Mouse (Mus musculus): Measurements from ENCODE around the gene Ccnt1. TPM values are rescaled to one million over a fixed set of nuclear protein-coding genes. Genes with fewer than 3 reads are reported as not detected.

Ccnt1 gene
- total RNA-seq, 2 experiments from 2014 or later, result 43.8 to 48.3 TPM

DNA sequence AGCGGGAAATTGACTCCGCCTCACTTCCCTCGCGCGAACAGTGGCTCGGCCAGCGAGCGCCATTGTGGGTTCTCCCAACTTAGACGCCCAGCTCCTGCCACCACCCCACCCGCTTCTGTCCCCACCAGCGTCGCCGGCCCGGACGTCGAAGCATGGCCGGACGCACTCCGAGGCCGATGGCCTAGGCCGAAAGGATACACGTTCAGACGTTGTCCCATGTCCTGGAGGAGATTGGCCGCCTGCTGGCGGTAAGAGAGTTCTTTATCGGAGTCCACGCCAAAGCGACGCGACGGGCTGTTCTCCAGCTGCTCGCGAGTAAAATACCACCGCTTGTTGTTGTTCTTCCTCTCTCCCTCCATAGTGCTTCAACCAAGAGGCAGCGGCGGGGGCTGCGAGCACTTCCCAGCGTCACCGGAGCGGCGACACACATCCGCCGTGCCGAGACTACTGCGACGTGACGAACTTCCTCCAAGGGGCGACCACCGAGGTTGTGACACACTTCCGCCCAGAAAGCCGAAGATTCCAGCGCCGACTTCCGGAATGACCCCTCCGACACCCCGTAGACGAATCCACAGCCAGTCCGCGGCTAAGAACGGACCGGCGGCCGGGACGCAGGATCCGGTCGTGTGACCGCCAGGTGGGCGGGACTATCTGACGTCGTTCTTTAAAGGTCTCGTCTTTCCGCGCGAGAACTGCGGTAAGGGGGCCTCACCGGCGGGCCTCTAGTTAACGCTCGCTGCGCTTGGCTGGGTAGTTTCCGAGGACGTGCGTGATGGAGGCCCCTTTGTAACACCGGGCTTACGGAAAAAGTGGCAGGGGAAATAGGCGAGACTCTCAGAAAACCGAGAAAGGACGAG is 3.2 kb downstream of the Ccnt1 start:
- TF ChIP-seq CTCF (conservative IDR thresholded peaks at IDR 0.05), result peak; percentile 67
- DNase-seq (ENCODE audit: low spot score in 2 of 2), result peak; percentile 100
- Histone ChIP-seq H3K4me3 (peak overlapping the region; percentile 81), H3K27ac (peak overlapping the region; percentile 98)

GRCm38 (mm10) chr15:98566973-98567277 is 3.8 kb downstream of the Ccnt1 start:
- TF ChIP-seq CTCF (conservative IDR thresholded peaks at IDR 0.05), result no peak
- H3K4me3 ChIP-seq, result peak overlapping the region; percentile 81
- H3K27ac ChIP-seq, result peak overlapping the region; percentile 94
- no peak for DNase-seq (ENCODE audit: low spot score in 2 of 2)

GRCm38 (mm10) chr15:98557186-98557585 is 13.5 kb downstream of the Ccnt1 start:
- TF ChIP-seq CTCF (conservative IDR thresholded peaks at IDR 0.05), result no peak
- no peak overlapping the region for H3K4me3 ChIP-seq
- no peak for DNase-seq (ENCODE audit: low spot score in 2 of 2)
- H3K27ac ChIP-seq, result no peak overlapping the region

GRCm38 (mm10) chr15:98555881-98556280 is 14.8 kb downstream of the Ccnt1 start:
- DNase-seq (ENCODE audit: low spot score in 2 of 2), result no peak

DNA sequence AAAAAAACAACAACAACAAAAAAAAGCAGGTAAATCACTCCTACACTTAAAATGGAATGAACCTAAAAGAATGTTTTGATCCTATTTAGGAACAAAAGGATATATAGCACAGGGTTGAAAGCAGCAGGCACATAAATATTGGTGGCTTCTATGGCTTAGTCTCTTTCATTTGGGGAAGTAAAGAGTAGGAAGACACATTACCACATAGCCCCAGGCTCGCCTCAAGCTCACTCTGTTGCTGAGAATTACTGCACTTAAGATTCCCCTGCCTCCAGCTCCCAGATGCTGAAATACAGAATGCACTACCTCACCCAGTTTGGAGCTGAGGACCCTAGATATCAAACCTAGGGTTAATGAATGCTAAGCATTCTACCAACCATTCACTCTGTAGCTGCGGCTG is 18.0 kb downstream of the Ccnt1 start:
- no peak overlapping the region for H3K4me3 ChIP-seq
- no peak for TF ChIP-seq CTCF (conservative IDR thresholded peaks at IDR 0.05)
- no peak overlapping the region for H3K27ac ChIP-seq
- no peak for DNase-seq (ENCODE audit: low spot score in 2 of 2)

More at GRCm38 (mm10) chr15:98555881-98556280, 14.8 kb downstream of the Ccnt1 start:
- Histone ChIP-seq H3K4me3 (no peak overlapping the region), H3K27ac (no peak overlapping the region)
- TF ChIP-seq CTCF (conservative IDR thresholded peaks at IDR 0.05), result no peak

DNA sequence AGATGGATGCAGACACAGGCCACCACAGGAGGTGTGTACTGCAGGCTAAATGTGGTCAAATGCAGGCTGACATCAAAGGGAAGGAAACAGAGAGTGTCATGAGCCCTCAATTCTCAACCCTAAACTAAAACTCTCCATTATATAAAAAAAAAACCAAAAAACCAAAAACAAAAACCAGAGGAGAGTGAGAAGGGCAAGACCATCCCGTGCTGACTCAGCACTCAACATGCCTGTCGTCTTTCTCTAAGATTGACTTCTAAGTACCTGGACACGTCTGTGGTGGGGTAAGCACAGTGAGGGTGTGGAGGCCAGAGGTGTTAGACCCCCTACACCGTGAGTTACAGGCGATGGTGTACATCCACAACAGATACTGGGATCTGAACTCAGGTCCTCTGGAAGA is 23.9 kb downstream of the Ccnt1 start:
- no peak overlapping the region for H3K4me3 ChIP-seq
- no peak for DNase-seq (ENCODE audit: low spot score in 2 of 2)
- H3K27ac ChIP-seq, result no peak overlapping the region
- TF ChIP-seq CTCF (conservative IDR thresholded peaks at IDR 0.05), result no peak

GRCm38 (mm10) chr15:98545151-98545550 is 25.6 kb downstream of the Ccnt1 start:
- Histone ChIP-seq H3K27ac (no peak overlapping the region), H3K4me3 (no peak overlapping the region)
- TF ChIP-seq CTCF (conservative IDR thresholded peaks at IDR 0.05), result no peak
- DNase-seq (ENCODE audit: low spot score in 2 of 2), result no peak

- no peak overlapping the region for H3K4me3 ChIP-seq
- TF ChIP-seq CTCF (conservative IDR thresholded peaks at IDR 0.05), result no peak
- H3K27ac ChIP-seq, result no peak overlapping the region
- no peak for DNase-seq (ENCODE audit: low spot score in 2 of 2)
Observed at GRCm38 (mm10) chr15:98543341-98543740, 27.4 kb downstream of the Ccnt1 start.

DNA sequence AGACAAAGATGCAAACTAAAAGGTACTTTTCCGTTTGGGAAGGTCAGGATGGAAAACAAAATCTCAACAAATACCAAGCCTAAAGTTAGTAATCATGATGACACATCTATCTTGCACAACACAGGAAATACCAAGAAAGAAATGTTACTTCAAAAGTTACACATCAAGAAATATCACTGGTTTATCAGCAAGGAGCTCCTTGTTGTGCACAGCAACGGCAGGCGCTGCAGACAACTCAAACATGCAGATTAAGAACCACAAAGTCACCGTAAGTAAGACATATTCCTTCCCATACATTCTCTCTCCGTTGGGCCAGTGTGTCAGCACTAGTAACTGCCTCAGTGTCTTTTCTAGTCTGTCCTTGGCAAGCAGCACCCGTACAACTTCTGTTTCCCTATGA is 29.7 kb downstream of the Ccnt1 start:
- Histone ChIP-seq H3K27ac (no peak overlapping the region), H3K4me3 (no peak overlapping the region)
- TF ChIP-seq CTCF (conservative IDR thresholded peaks at IDR 0.05), result no peak
- DNase-seq (ENCODE audit: low spot score in 2 of 2), result no peak

DNA sequence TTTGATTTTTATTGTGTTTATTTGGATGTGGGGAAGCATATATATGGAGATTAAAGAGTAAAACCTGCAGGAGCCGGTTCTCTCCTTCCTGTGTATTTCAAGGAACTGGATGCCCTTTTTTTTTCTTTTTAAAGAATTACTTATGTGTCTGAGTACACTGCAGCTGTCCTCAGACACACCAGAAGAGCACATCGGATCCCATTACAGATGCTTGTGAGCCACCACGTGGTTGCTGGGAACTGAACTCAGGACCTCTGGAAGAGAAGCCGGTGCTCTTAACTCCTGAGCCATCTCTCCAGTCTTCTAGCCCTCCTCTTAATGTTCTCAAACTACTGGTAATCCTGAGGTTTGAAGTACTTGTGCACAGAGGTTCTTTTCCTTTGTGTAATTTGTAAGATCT is 32.8 kb downstream of the Ccnt1 start:
- no peak overlapping the region for H3K27ac ChIP-seq
- DNase-seq (ENCODE audit: low spot score in 2 of 2), result no peak
- H3K4me3 ChIP-seq, result no peak overlapping the region
- TF ChIP-seq CTCF (conservative IDR thresholded peaks at IDR 0.05), result no peak

- no peak for DNase-seq (ENCODE audit: low spot score in 2 of 2)
- no peak for TF ChIP-seq CTCF (conservative IDR thresholded peaks at IDR 0.05)
- H3K27ac ChIP-seq, result no peak overlapping the region
- no peak overlapping the region for H3K4me3 ChIP-seq
Observed at GRCm38 (mm10) chr15:98536828-98537510, 33.8 kb downstream of the Ccnt1 start.

DNA sequence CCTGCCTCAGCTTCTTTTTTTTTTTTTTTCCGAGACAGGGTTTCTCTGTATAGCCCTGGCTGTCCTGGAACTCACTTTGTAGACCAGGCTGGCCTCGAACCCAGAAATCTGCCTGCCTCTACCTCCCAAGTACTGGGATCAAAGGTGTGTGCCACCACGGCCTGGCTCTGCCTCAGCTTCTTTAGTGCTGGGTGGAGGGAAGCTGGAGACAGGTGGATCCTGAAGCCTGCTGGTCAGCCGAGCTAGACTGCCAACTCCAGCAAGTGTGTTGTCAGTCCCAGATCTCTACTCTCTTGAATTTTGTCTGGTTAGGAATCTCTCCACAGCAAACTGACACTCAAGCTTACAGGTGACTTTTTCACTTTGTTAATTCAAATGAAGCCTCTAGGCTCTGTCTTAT is 34.8 kb downstream of the Ccnt1 start:
- DNase-seq (ENCODE audit: low spot score in 2 of 2), result no peak
- TF ChIP-seq CTCF (conservative IDR thresholded peaks at IDR 0.05), result no peak
- no peak overlapping the region for H3K27ac ChIP-seq
- H3K4me3 ChIP-seq, result no peak overlapping the region

- Histone ChIP-seq H3K4me3 (peak within 1 kb of the TSS; percentile 95), H3K27ac (peak within 1 kb of the TSS; percentile 97)
- no peak; the same call in 1 of the 2 replicates for TF ChIP-seq CTCF (conservative IDR thresholded peaks at IDR 0.05)
- DNase-seq (ENCODE audit: low spot score in 2 of 2), result peak; percentile 97 to 98
Observed at GRCm38 (mm10) chr15:98533881-98534627, 36.7 kb downstream of the Ccnt1 start, which contains the start of gene Kansl2. TSS of gene Kansl2 (minus strand) at chr15:98534264.

Data from layer of hippocampus, adult 2 months (tissue).